Mouse (Mus musculus): ENCODE measurements around the gene Asic1.

- TF ChIP-seq CTCF (IDR thresholded peaks at IDR 0.05; ENCODE audit: insufficient read depth, low read length) (peak; percentile 94), POLR2A (IDR thresholded peaks at IDR 0.05; ENCODE audit: borderline replicate concordance, extremely low read depth, low read depth, low read length) (no peak)
These were observed 1.3 kb upstream of the Asic1 start for GRCm38 (mm10) chr15:99668881-99669280.

All from lung, adult 2 months (tissue).